Mouse (Mus musculus) common myeloid progenitor, adult 5-6 weeks (primary cell): ENCODE measurements at regions not wholly inside any gene's neighbourhood (a gene's known extent, or its start where the extent isn't known, plus 50 kb on each side); places are given as distances from the start of the nearest gene placed in this dataset.

Experiments
- ATAC-seq: replicated peaks from 2 replicates; pipeline ENCODE4 v1.8.0; 2016; ENCODE audit warnings: low read depth, mild to moderate bottlenecking, moderate TSS enrichment, inconsistent platforms; ENCODE audit not compliant: poor library complexity, severe bottlenecking

DNA sequence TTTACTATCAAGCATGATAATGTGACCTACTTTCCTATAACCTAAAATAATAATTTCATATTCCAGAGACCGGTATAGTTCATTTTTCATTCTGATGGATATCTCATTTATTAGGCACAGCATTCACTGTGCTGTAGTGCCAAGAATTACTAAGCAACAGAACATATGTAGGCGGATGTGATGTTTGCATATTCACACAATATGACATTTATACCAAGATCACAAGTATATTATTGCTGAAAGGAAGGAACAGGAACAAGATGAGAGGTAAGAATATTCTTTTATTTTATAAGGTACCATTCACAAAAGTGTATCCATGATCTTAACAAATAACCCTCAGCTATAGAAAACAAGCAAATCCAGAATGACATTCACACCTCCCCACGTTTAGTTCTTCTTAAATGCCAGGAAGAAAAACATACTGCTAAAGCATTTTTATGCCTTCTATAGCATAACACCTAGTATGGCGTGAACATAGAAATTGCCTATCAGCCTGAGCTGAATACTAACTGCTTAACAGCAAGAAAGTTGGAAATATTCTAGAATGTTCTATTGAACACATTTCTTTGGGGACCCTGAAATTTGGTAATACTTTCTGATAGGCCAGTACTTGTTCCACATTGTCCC is 1062.8 kb upstream of the Acvr2a start:
- ATAC-seq: no peak

DNA sequence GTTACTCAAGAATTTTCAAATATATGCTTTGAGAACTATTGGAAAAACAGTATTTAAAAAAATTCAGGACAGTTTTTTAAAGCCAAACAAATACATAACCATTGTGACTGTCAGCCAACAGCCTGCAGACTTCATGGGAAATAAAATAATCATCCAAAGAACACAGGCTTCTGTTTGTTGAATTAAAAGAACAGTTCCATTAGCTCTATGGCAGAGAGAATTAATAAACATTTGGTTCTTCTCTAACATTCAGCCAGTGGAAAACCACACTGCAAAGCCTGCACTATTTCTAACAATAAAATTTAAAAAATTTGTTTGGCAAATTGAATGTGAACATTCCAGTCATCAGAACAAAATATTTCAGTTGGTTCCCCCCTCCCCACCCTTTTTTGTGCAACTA is 1058.2 kb upstream of the Acvr2a start:
- no peak for ATAC-seq

- ATAC-seq: no peak
These were observed 1057.7 kb upstream of the Acvr2a start for GRCm38 (mm10) chr2:47756248-47756647.

- no peak for ATAC-seq
These were observed 1038.1 kb upstream of the Acvr2a start for GRCm38 (mm10) chr2:47775766-47776165.

DNA sequence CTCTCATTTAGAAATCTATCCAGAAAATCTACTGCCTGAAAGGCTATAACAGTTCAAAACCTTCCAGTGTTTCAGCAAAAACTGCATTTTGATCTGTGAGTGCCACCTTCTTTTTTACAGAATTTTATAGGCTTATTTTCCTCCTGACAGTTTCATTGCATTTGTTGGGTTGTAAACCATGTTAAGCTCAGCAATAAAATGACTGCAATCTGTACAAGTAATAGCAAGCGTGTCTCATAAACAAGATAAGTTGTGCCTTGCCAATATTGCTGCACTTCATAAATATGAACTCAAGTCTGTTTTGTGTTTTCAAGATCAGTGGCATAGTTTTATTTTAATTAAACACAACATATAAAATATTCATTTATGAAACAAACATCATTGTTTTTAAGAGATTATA is 1036.9 kb upstream of the Acvr2a start:
- ATAC-seq: no peak

GRCm38 (mm10) chr2:47785848-47786247 is 1028.1 kb upstream of the Acvr2a start:
- peak; percentile 87 for ATAC-seq

- no peak for ATAC-seq
These were observed 991.1 kb upstream of the Acvr2a start for GRCm38 (mm10) chr2:47822746-47823271.

GRCm38 (mm10) chr2:47832493-47832892 is 981.4 kb upstream of the Acvr2a start:
- ATAC-seq: no peak

- ATAC-seq: no peak
These were observed 980.4 kb upstream of the Acvr2a start for GRCm38 (mm10) chr2:47833517-47833916.

DNA sequence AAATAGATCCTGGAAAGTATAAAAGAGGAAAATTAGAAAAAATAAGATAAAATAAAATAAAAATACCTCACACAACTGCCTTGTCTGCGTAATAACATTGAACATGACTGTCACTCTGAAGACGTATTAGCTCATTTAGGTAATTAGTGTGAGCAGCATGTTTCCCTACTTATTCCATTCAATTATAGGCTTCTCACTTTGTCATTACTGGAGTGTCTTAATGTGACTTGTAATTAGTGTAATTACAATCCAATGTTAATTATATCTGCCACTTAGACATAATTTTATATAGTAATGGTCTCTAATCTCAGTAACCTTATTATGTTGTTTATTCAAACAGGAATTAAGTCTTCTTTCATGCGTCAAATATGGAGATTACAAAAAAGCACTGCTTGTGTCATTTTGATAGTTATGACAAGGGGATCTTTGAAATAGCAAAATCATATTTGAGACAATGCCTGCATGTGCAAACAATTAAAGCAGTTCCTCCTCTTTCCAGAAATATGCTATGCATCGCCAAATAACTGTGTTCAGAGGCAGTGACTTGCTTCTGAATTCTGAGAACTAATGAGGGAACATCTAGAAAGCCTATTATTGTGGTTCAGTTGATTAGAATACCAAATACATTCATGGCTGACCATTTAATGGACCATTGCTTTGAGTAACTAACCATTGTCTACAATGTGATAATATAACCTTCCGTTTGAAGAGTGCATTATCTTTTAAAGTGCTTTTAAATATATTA is 979.7 kb upstream of the Acvr2a start:
- no peak for ATAC-seq

DNA sequence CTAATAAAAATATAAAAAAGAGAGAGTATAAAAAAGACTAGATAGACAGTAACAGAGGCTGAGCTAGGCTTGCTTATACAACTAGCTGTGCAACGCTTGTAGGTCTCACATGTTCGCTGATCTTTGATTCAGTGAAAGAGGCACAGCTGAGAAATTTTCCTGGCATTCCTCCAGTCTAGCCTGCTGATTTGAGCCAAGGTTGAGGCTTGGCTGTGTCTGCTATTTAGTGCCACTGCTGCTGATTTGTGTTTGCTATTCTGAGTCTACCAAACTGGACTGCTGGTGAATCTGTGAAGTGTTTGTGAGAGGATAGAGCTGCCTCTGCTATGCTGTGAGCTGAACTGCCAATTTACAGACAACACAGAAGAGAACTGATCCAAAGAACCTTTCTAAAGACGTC is 956.7 kb upstream of the Acvr2a start:
- ATAC-seq: no peak

- ATAC-seq: no peak
These were observed 951.5 kb upstream of the Acvr2a start for GRCm38 (mm10) chr2:47862446-47862845.

DNA sequence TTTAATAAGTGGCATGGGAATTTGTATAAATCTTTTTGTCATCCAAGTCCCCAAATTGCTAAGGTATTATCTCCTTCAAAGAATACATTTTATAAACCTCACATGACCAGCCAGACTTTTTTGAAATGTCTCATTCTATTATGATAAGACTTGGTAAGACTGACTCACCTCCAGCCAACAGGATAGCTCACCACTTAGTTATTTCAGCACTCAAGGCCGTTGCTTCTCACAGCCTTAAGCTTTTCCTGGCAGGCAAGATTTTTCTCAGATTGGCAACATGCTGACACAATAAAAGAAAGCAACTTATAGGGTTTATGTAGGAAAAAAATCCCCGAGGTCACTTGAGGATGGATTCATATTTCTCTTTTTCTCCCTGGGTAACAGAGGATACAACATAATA is 935.9 kb upstream of the Acvr2a start:
- ATAC-seq: no peak

GRCm38 (mm10) chr2:47879071-47879470 is 934.8 kb upstream of the Acvr2a start:
- ATAC-seq: no peak

DNA sequence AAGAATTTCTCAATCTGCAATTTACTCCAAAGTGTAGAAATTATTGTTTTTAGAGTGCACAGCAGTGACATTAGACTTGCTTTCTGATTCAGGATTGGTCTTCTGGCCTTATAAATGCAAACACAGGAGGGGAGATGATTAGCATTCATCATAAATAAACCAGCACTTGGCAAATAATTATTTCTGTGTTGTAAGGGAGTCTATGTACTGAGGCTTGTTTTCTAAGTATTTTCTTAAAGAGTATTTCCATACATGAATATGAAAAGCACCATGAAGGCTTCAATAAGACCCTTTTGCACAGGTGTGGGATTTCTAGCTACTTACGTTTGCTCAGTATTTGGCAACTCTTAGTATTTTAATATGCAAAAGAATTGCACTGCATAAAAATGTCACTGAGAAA is 934.1 kb upstream of the Acvr2a start:
- ATAC-seq: no peak

- ATAC-seq: no peak
These were observed 925.7 kb upstream of the Acvr2a start for GRCm38 (mm10) chr2:47888166-47888565.

DNA sequence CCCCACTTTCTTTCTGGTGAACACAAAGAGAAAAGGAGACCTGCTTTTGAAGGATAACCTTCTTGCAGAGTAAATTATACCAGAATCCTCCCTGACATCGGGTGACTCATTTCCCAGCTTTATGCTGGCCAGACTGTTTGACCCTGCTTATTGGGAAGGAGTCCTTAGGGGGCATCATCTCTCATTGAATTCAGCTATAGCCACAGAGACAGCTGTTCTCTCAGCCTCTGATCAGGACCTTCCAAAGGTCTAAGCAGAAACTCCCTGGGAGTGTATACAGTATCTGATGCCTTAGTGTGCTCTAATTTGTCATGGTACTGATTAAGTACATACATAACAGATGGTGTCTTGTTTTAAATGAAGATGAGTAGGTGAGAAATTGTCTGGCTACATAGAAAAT is 922.5 kb upstream of the Acvr2a start:
- no peak for ATAC-seq

DNA sequence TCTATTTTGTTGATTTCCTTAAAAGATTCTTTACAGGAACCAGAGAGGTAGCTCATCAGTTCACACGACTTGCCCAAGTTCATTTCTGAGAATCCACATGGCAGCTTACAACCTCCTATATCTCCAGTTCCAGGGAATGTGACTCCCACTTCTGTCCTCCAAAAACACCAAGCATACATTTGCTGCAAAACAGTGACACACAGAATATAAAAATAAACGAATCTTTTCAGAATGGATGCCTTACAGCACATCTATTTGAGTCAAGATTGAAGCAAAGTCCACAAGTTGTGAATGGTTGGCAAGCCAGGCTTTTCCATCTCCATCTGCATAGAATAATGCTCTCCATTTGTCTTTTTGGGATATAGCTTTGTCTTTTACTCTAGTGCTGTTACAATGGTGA is 921.0 kb upstream of the Acvr2a start:
- ATAC-seq: no peak

- no peak for ATAC-seq
These were observed 919.1 kb upstream of the Acvr2a start for GRCm38 (mm10) chr2:47894806-47895205.

- no peak for ATAC-seq
These were observed 899.6 kb upstream of the Acvr2a start for GRCm38 (mm10) chr2:47914270-47914669.

DNA sequence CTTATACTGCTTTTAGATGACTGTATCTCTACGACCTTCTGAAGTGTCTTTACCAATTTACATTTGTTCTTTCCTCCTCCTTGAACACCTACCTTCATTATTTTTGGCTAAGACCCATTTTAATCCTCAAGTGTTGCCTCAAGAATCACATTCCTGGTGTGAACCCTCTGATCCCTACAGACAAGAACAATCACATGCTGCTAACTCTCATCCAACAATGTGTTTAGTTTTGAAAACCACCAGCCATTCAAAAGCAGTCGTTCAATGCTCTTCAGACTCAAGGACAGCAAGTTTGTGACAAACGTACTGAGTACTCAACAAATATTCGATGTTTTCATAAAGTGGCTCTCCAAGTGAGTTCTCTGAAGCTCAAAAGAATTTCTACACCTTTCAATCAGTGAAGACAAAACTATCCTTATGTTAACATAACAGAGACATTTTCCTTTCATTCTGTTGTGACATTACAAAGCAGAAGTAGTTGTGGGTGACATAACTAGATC is 898.9 kb upstream of the Acvr2a start:
- no peak for ATAC-seq

DNA sequence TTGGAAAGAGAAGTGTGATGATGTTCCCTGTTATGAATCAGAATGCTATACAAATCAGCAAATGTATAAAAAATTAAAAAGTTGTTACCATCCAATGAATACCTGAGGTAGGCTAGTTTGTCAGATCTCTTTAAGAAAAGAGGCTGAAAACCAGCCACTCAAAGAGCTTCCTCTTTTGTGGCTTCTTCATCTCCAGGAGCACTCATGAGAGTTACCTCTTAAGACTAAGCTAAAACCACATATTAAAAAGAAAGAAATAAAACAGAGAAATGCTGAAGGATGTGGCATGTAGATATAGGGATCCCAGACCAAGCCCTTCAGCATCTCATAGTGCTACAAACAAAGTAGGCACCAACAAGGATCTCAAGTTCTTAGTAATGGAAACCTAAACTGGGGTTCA is 890.9 kb upstream of the Acvr2a start:
- ATAC-seq: peak; percentile 65
